In the genomic region with DNA sequence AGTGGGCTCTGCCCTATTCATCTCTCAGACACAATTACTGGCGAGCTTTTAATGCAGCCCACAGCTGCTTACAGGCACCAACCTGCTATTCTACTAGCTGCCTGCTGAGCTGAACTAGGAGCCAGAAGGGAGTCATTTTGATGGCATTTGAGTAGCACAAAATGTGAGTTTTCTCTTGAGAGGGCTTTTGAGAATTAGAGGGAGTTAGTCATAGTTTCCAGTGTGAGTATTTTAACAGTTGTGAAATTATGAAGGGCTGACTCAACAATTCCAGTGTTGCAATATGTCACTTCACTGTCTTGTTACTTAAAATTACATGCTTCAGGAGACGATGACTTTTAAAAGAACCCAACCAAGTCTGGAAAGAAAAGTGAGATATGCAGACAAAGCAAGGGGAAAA, we compare ENCODE assay signal across 10 mouse cellular contexts. TPM values are rescaled to one million over a fixed set of nuclear protein-coding genes. Genes with fewer than 3 reads are reported as not detected.
DNase-seq lines count a peak whose midpoint lies in the region; ATAC-seq and TF ChIP-seq lines count a peak whose summit lies in the region.
"Had no signal": no experiment of that assay in that cellular context is flagged by ENCODE, and none has a peak within 500 bp of the region (broad histone marks: within the 10 kb centered on the region; RNA-seq: fewer than 3 reads in every experiment).

No protein-coding gene starts in this region.

- no peak overlapping the region for H3K9ac ChIP-seq in forebrain, postnatal 0 days
- no peak overlapping the region for H3K9ac ChIP-seq in forebrain, embryonic 15.5 days (replicated peaks)
- H3K9ac ChIP-seq in liver, adult 2 months (ENCODE audit: low read depth, low read length): no peak overlapping the region
- no peak overlapping the region for H3K9ac ChIP-seq in liver, embryonic 12.5 days
- H3K9ac ChIP-seq in hindbrain, embryonic 12.5 days: no peak overlapping the region
- H3K9ac ChIP-seq: embryonic facial prominence, embryonic 15.5 days had no signal

- H3K27ac ChIP-seq in forebrain, postnatal 0 days (ENCODE audit: low read depth, low read length): no peak overlapping the region
- no peak overlapping the region for H3K27ac ChIP-seq in forebrain, embryonic 15.5 days (replicated peaks)
- no peak overlapping the region for H3K27ac ChIP-seq in liver, adult 2 months (replicated peaks; ENCODE audit: insufficient read depth, low read depth, low read length)
- no peak overlapping the region for H3K27ac ChIP-seq in liver, embryonic 12.5 days
- no peak overlapping the region for H3K27ac ChIP-seq in hindbrain, embryonic 12.5 days
- H3K27ac ChIP-seq: embryonic facial prominence, embryonic 15.5 days; midbrain, embryonic 10.5 days had no signal

- H3K79me2 ChIP-seq in liver, adult 2 months (ENCODE audit: control insufficient read depth, insufficient read depth, low read length): no peaks in the 10 kb centered on the region

- no peak for TF ChIP-seq CTCF in forebrain, postnatal 0 days (IDR thresholded peaks at IDR 0.05; ENCODE audit: low read depth)
- no peak for TF ChIP-seq CTCF in liver, adult 2 months (IDR thresholded peaks at IDR 0.05; ENCODE audit: low read depth, low read length)

- peak; percentile 48; the same call in 1 of the 2 replicates for ATAC-seq in forebrain, postnatal 0 days
- ATAC-seq in forebrain, embryonic 15.5 days (replicated peaks): no peak
- ATAC-seq in liver, embryonic 12.5 days: no peak
- peak; percentile 66; the same call in 1 of the 2 replicates for ATAC-seq in megakaryocyte progenitor cell, adult 5-6 weeks (replicated peaks; ENCODE audit: poor library complexity)
- no peak for ATAC-seq in hindbrain, embryonic 12.5 days (ENCODE audit: low FRiP score)

- DNase-seq in forebrain, postnatal 0 days: peak; percentile 35
- peak; percentile 8 for DNase-seq in liver, adult 2 months (ENCODE audit: extremely low read depth, low read depth, low spot score)
- DNase-seq in c-Kit-positive CD71-negative TER-119-negative erythroid progenitor cells, embryonic 14.5 days (ENCODE audit: low read depth): peak; percentile 54
- no peak for DNase-seq in right cerebral cortex, postnatal 14 days

- H3K4me2 ChIP-seq in forebrain, postnatal 0 days (ENCODE audit: low read depth): no peak overlapping the region
- no peak overlapping the region for H3K4me2 ChIP-seq in forebrain, embryonic 15.5 days (replicated peaks)
- H3K4me2 ChIP-seq in liver, embryonic 12.5 days: no peak overlapping the region
- no peak overlapping the region for H3K4me2 ChIP-seq in hindbrain, embryonic 12.5 days (replicated peaks)
- H3K4me2 ChIP-seq: embryonic facial prominence, embryonic 15.5 days had no signal

- H3K36me3 ChIP-seq in forebrain, postnatal 0 days (ENCODE audit: insufficient read depth): no peaks in the 10 kb centered on the region
- H3K36me3 ChIP-seq in forebrain, embryonic 15.5 days: no peaks in the 10 kb centered on the region
- H3K36me3 ChIP-seq in liver, adult 2 months (ENCODE audit: control insufficient read depth, insufficient read depth, low read length): no peaks in the 10 kb centered on the region
- H3K36me3 ChIP-seq in liver, embryonic 12.5 days: no peaks in the 10 kb centered on the region
- no peaks in the 10 kb centered on the region for H3K36me3 ChIP-seq in hindbrain, embryonic 12.5 days
- H3K36me3 ChIP-seq: embryonic facial prominence, embryonic 15.5 days; midbrain, embryonic 10.5 days had no signal

- no peak overlapping the region for H3K4me3 ChIP-seq in forebrain, postnatal 0 days (ENCODE audit: low read depth, low read length)
- H3K4me3 ChIP-seq in forebrain, embryonic 15.5 days: no peak overlapping the region
- H3K4me3 ChIP-seq in liver, adult 2 months (ENCODE audit: insufficient read depth, low read depth, low read length): no peak overlapping the region
- H3K4me3 ChIP-seq in liver, embryonic 12.5 days: no peak overlapping the region
- H3K4me3 ChIP-seq in hindbrain, embryonic 12.5 days: no peak overlapping the region
- H3K4me3 ChIP-seq: embryonic facial prominence, embryonic 15.5 days; midbrain, embryonic 10.5 days had no signal

- H3K27me3 ChIP-seq in forebrain, postnatal 0 days (ENCODE audit: insufficient read depth, low read length): no peaks in the 10 kb centered on the region
- H3K27me3 ChIP-seq in forebrain, embryonic 15.5 days: no peaks in the 10 kb centered on the region
- H3K27me3 ChIP-seq in liver, adult 2 months (ENCODE audit: control insufficient read depth, insufficient read depth, low read length): no peaks in the 10 kb centered on the region
- no peaks in the 10 kb centered on the region for H3K27me3 ChIP-seq in liver, embryonic 12.5 days (replicated peaks)
- H3K27me3 ChIP-seq in hindbrain, embryonic 12.5 days: no peaks in the 10 kb centered on the region
- H3K27me3 ChIP-seq: embryonic facial prominence, embryonic 15.5 days had no signal

- no peaks in the 10 kb centered on the region for H3K9me3 ChIP-seq in forebrain, postnatal 0 days (ENCODE audit: low read length)
- no peaks in the 10 kb centered on the region for H3K9me3 ChIP-seq in forebrain, embryonic 15.5 days
- no peaks in the 10 kb centered on the region for H3K9me3 ChIP-seq in liver, embryonic 12.5 days (replicated peaks)
- no peaks in the 10 kb centered on the region for H3K9me3 ChIP-seq in hindbrain, embryonic 12.5 days (replicated peaks)
- H3K9me3 ChIP-seq: embryonic facial prominence, embryonic 15.5 days; midbrain, embryonic 10.5 days had no signal

- 15% methylated on average over 2 of the region's 2 CpGs for WGBS in forebrain, postnatal 0 days
- WGBS in forebrain, embryonic 15.5 days: 15% methylated on average over 2 of the region's 2 CpGs
- WGBS in liver, adult 2 months: 71% methylated on average over 2 of the region's 2 CpGs
- whole genome bisulfite sequencing in liver, embryonic 12.5 days (ENCODE audit: insufficient replicate concordance): 57% methylated on average over 2 of the region's 2 CpGs
- 43% methylated on average over 2 of the region's 2 CpGs for WGBS in hindbrain, embryonic 12.5 days

- no peaks in the 10 kb centered on the region for H3K4me1 ChIP-seq in forebrain, postnatal 0 days (ENCODE audit: insufficient read depth)
- peaks cover 6% of the 10 kb centered on the region for H3K4me1 ChIP-seq in forebrain, embryonic 15.5 days
- no peaks in the 10 kb centered on the region for H3K4me1 ChIP-seq in liver, adult 2 months (ENCODE audit: control insufficient read depth, insufficient read depth, low read length)
- no peaks in the 10 kb centered on the region for H3K4me1 ChIP-seq in liver, embryonic 12.5 days
- no peaks in the 10 kb centered on the region for H3K4me1 ChIP-seq in hindbrain, embryonic 12.5 days
- H3K4me1 ChIP-seq: embryonic facial prominence, embryonic 15.5 days; midbrain, embryonic 10.5 days had no signal

- TF ChIP-seq POLR2A in liver, adult 2 months (IDR thresholded peaks at IDR 0.05; ENCODE audit: extremely low read depth, insufficient read depth, low read length): no peak

RNA-seq across cellular contexts. Expression of a gene that starts 54.4 kb away (rescaled TPM):
- 3.1 and 5.2 TPM in 2 replicates for total RNA-seq in forebrain, postnatal 0 days (2014; rRNA removed)
- polyA plus RNA-seq in forebrain, postnatal 0 days (2015; fragmentation: Nextera tagmentation; extraction: Ambion mirVana): 11.3 and 11.6 TPM in 2 replicates
- 5.5 and 6.0 TPM in 2 replicates for polyA plus RNA-seq in forebrain, embryonic 15.5 days (2015; fragmentation: Nextera tagmentation; extraction: Ambion mirVana)
- 6.0 and 8.6 TPM in 2 replicates for total RNA-seq in liver, adult 2 months (2014; rRNA removed)
- polyA plus RNA-seq in liver, adult 2 months (2012; rRNA removed): 1.9 and 4.4 TPM in 2 replicates
- polyA plus RNA-seq in liver, embryonic 12.5 days (2016; fragmentation: Nextera tagmentation; extraction: Ambion mirVana): 6.3 and 7.5 TPM in 2 replicates
- 177 and 225 TPM in 2 replicates for total RNA-seq in megakaryocyte progenitor cell, adult 5-6 weeks (2015)
- 136 and 198 TPM in 2 replicates for total RNA-seq in megakaryocyte progenitor cell, adult 5-6 weeks (2017)
- 7.2 and 7.6 TPM in 2 replicates for polyA plus RNA-seq in hindbrain, embryonic 12.5 days (2016; fragmentation: Nextera tagmentation; extraction: Ambion mirVana)

Comparison
In these comparisons a context has a peak if more than half of its experiments do, and no peak if none do; other contexts are left out.
1. ATAC-seq: peak in forebrain, postnatal 0 days (single experiment) and megakaryocyte progenitor cell, adult 5-6 weeks (single experiment); none in forebrain, embryonic 15.5 days (single experiment), liver, embryonic 12.5 days (single experiment) and hindbrain, embryonic 12.5 days (single experiment).